Mouse (Mus musculus): ENCODE results near the gene Foxn3.
"Not testable (repeated sequence)": the region's sequence is repeated elsewhere in the genome, so short reads cannot be mapped to it uniquely, and the experiment has no call there.

Gene Foxn3

DNA sequence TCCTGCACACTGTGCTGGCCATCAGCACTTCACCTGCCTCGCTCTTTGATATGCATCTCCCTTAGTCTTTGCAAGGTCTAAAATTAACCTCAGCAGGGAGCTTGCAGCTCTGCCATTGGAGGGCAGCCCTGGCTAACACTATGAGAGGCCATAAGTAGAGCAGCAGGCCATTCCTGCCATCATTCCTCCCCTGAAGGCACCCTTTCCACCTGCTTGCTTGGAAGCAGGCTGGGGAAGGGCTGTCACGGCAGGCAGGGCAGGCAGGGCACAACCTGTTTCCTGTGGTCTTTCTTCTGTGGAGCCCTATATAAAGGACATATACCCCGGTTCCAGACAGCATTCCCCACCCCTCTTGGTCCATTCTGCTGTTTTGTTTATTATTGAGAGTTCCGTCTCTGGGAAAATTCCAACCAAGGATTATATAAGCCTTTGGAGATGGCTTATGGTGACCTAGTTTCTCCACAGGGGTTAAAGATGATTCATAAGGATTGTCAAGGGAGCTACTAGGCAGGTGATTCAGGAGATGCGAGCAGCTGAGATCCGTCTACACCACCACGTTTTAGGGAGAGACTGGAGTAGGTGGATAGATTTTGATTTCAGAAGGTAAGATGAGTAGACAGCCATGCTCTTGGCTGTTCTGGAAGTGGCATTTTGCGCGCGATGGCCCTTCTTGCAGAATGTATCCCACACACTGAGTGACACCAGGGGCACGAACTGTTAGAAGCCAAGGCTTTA, 347.7 kb downstream of the Foxn3 start:
- peak; percentile 28 for DNase-seq (ENCODE audit: low spot score)

- DNase-seq (ENCODE audit: low spot score): no peak
These were observed 349.3 kb downstream of the Foxn3 start for GRCm38 (mm10) chr12:99214098-99214497.

GRCm38 (mm10) chr12:99213218-99213617, 350.2 kb downstream of the Foxn3 start:
- DNase-seq (ENCODE audit: low spot score): no peak

- DNase-seq (ENCODE audit: low spot score): no peak
These were observed 353.6 kb downstream of the Foxn3 start for GRCm38 (mm10) chr12:99209801-99210200.

GRCm38 (mm10) chr12:99208251-99208650, 355.1 kb downstream of the Foxn3 start:
- no peak for DNase-seq (ENCODE audit: low spot score)

DNA sequence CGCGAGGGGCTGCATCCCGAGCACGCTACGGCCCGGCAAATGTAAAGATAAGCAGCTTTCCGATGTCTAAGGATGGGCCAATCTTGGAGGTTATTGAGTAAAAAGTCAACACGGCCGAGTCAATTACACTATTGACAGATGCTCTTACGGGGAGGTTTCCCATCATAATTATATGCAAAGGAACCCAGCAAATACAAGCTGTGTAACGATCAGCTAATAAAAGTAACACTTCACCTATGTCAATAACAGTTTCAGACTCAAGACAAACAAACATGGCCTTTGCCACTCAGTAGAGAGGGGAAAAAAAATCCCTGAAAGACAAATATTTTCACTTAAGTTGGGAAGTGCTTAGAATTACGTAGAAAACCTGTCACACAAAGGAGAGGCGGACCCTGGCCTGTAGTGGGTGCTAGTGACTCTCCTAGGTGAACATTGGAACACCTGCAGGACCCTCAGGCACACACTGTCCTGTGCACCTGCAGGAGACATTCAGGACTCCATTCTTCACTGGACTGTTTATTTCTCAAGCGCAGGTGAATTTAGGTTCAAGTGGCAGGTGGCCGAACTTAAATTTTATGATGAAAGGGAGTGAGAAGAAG, 356.3 kb downstream of the Foxn3 start:
- no peak for DNase-seq (ENCODE audit: low spot score)

DNA sequence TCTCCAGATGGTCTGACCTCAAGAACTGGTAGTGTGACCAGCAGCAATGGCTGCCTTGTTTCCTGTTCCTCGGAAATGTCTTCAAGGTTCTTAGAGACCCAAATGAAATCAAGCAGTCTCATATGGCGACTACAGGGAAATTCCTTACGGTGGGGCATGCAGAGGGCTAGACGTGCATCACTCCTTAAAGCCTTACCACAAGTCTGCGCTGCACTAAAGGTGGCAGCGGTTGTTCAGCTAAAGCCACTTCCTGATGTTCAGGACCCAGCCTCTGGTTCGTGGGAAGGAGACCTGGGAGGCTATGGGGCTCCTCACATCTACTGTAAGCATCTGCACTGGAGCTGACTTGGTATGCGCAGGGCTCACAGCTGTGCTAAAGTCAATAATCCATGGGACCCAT, 357.6 kb downstream of the Foxn3 start:
- DNase-seq (ENCODE audit: low spot score): no peak

DNA sequence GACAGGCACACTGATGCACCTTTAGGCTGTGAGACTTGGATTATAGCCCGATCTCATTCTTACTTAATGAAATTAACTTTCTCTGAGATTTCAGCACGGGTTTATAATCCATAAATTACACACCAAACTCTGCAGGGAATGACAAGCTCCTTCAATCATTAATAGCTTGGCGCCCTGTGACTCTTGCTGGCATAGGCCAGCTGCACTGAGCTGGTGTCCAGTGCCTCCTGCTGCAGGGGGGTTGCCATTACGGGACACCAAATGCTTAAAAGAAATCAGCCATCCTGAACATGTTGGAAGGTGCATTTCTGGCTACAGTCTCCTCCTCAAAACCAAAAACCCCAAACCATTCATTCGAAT, 364.3 kb downstream of the Foxn3 start:
- DNase-seq (ENCODE audit: low spot score): no peak

DNA sequence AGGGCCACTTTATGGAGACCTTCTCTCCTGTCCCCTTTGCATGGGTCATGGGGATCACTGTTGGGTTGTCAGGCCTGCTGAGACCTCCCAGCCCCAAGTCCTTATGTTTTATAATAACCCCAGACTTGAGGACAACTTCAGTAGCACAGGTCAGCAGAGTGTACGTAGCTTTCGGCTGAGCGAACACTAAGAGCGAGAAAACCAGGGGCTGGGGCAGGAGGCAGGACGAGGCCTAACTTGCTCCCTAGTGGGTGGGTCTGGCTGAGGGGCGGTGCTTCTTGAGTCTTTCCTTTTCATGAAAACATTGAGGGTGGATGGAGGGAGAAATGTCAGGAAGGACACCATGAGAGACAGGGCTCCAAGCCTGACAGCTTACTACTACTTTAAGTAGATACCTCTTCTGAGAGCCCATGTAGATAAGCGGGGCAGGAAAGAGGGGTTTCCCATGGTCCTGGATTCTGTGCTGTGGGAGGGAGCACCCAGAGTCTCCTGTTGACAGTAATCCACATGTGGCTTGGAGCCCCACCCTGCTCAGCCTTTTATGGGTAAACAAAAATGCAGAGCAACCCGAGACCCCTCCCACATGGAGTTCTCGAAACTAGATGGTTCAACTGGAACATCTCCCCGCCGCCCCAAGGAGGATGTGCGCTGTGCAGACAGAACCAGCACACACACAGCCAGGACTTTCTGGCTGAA, 364.8 kb downstream of the Foxn3 start:
- DNase-seq (ENCODE audit: low spot score): no peak

DNA sequence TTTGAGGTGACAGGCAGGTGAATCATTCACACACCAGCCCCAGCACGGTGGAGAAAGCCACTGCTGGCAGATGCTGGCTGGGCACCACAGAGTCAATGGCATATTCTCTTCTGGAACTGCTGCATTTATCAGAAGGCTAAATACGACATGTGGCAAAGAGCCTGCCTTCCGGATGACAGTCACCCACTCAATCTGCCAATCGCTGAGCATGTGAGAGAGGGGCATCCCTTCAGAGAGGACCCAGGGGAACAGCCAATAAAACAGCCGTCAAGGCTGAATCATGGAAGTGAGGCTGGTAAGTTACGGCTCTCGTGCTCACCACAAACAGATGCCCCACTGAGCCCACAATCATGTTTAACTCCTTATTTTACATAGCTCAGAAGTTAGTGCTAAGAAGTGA, 366.4 kb downstream of the Foxn3 start:
- DNase-seq (ENCODE audit: low spot score): no peak

DNA sequence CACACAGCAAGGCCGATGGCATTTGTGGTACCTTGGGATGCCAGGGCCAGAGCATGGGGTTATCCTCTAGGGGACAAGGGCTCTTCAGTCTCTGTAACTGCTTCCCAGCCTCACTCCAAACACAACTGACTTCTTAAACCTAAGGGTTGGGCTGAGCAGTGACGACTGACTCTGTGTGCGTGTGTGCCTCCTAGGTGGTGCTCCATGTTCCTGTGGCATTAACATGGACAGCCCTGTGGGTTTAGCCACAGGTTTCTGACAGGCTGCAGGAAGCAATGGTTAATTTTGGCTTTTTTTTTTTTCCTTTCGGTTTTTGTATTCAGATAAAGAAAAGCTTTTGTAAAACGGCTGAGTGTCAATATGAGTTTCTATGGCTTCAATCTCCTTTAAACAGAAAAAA, 367.7 kb downstream of the Foxn3 start:
- DNase-seq (ENCODE audit: low spot score): no peak

GRCm38 (mm10) chr12:99194120-99194519, 369.3 kb downstream of the Foxn3 start:
- not testable (repeated sequence) for DNase-seq (ENCODE audit: low spot score)

GRCm38 (mm10) chr12:99187671-99188070, 375.7 kb downstream of the Foxn3 start:
- DNase-seq (ENCODE audit: low spot score): no peak

DNA sequence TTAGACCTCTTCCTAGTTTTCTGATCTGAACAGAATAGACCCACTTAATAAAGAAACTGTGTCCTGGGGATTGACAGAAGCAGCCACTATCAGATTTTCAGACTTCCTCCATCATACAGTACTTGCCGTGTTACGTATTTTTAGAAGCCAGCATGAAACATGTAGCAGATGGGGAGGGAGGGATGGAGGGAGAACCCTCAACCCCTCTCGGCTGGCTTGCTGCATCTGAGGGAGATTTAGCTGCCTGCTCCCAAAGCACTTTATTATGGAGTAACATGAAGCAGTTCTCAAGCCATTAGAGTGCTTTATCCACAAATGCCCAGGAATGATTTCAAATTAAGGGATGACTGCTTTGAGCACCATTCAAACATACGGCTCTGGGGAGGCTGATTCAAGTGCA, 377.1 kb downstream of the Foxn3 start:
- no peak for DNase-seq (ENCODE audit: low spot score)

DNA sequence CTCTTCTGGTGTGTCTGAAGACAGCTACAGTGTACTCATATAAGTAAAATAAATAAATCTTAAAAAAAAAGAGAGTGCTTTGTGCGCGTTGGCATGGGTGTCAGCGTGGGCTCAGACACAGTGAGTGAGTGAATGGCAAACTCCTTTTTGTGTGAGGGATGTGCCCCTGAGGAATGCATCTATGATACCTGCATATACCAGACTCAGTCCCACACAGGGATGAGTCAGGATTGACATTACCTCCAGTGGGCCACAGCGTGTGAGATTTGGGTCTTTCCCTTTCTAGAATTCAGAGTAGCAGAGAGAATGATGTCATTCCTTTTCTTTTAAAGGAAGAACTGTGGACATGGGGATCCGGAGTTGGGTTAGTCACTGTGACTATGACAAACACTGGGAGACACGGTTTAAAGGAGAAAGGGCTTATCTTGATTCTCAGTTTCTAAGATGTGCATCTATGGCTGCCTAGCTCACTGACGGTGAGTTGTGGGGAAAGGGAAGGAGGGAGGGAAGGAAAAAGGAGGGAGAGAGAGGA, 380.1 kb downstream of the Foxn3 start:
- no peak for DNase-seq (ENCODE audit: low spot score)

DNA sequence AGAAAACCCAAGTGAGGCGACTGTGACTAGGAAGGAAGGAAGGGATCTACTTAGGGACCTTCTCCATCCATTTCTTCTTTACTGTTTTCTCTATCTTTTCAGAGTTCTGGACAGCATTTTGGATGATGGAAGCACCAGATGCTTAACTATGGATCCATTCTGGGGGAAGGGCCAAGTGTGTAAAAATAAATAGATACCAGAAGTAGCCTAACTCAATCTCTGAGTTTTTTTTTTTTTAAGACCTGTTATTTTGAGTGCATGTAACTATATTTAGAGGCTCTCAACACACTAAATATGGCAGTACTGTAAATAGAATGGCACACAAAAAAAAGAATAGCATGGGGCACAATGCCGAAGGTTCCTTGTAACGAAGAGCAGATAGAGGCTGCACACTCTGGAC, 381.0 kb downstream of the Foxn3 start:
- no peak for DNase-seq (ENCODE audit: low spot score)

GRCm38 (mm10) chr12:99180234-99180824, 383.1 kb downstream of the Foxn3 start:
- DNase-seq (ENCODE audit: low spot score): no peak

GRCm38 (mm10) chr12:99174979-99175621, 388.3 kb downstream of the Foxn3 start:
- no peak for DNase-seq (ENCODE audit: low spot score)

DNA sequence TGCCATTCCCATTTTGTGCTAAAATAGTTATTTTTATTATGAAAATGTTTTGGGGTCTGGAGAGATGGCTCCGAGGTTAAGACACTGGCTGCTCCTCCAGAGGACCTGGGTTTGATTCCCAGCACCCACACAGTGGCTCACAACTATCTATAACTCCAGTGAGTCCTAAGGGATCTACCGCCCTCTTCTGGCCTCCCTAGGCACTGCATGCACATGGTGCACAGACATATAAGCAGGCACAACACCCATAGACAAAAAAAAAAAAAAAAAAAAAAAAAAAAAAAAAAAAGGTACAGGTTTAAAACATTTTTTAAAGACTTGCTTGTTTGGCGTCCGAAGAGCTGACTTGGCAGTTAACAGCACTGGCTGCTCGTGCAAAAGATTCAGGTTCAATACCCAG, 391.2 kb downstream of the Foxn3 start:
- no peak for DNase-seq (ENCODE audit: low spot score)

GRCm38 (mm10) chr12:99169925-99170324, 393.5 kb downstream of the Foxn3 start:
- no peak for DNase-seq (ENCODE audit: low spot score)

DNA sequence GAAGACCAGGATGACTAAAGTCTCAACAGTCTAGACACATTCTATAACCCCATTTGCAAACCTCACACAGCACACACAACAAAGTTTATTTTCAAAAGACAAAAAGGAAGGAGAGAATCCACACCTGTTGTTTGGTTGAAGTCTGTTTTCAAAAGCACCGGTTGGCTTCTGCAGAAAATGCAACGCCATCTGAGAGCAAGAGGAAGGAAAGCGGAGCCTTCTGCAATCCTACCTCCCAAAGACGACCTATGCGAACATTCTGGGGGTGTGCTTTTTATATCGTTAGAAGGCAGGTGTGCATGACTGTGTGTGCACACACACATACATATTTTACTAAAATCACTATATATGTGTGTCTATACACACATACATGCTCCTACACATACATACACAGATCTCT, 397.3 kb downstream of the Foxn3 start:
- DNase-seq (ENCODE audit: low spot score): no peak

- DNase-seq (ENCODE audit: low spot score): no peak
These were observed 400.1 kb downstream of the Foxn3 start for GRCm38 (mm10) chr12:99163342-99163682.

Data from urinary bladder, postnatal 14 days (tissue).